Mouse (Mus musculus): ENCODE measurements around the gene Zfyve28.
A peak's percentile ranks its signal among the peaks of the same experiment; 100 is the strongest.

Gene Zfyve28

DNA sequence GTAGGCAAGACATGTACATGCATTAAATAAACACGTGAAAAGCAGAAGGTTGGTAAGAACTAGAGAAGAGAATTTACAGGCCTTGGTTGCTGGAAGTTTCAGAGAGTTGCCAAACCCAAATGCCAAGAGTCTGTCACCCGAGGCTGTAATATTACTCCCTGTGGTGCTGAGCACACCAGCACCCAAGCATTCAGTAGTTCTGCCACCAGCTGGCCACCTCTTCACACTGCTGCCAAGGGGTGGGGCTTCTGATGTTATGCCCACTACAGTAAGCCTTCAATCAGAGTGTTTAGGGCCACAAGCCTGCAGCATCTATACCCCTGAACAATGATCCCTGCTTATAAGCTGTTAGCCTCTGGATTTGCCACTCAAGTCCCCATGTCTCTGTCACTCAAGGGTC, 86.9 kb downstream of the Zfyve28 start:
- no peak for DNase-seq

DNA sequence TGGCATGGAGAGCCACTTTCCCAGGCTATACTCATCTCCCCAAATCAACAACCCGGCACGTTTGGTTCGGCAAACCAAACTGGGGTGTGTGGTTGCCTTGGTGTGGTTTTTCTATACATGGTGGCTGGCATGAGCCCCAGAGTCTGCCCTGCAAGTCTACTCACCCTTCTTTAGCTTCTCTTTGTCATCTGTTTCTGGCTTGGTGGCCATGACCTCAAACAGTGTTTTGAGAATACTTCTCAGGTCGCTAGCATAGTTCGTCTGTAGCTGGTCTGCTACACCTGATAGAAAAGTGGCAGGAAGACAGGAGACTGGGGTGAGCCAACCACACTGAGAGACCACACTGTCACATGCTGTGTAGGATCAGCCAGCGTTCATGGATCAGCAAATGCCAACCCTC, 89.6 kb downstream of the Zfyve28 start:
- DNase-seq: no peak

DNA sequence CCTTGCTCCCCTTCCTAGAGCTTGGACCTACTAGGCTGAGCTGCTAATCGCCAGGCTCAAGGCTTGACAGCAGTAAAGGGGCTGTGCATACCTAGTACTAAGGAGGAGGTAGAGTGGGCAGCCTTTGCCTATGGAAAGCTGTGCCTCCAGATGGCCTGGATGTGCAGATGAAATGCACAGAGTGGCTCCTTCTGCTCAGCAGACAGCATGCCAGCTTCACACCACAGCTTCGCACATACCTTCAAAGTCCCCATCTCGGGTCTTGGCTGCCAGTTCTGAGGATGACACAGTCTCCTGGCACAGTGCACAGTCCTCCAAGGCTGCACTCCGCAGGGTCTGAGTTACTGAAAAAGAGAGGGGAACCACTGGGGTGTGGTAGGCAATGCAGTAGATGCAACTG, 91.0 kb downstream of the Zfyve28 start:
- DNase-seq: peak; percentile 70

DNA sequence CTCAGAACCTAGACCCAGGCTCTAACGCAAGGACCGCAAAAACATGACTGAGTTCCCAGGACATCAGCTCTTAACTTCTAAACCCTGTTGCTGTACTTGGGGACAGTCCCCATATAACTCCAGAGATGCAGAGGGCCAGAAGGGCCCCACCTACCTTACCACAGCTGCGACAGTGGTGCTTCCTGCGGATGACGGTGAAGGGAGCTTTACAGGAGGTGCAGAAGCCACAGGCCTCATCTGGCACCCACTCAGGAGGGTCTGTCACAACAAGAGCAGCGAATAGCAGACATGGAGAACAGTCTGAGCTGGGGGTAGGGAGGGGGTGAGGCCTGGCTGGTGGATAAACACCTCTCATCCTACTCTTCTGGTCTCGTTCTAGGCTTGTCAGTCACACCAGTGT, 91.8 kb downstream of the Zfyve28 start:
- DNase-seq: no peak

DNA sequence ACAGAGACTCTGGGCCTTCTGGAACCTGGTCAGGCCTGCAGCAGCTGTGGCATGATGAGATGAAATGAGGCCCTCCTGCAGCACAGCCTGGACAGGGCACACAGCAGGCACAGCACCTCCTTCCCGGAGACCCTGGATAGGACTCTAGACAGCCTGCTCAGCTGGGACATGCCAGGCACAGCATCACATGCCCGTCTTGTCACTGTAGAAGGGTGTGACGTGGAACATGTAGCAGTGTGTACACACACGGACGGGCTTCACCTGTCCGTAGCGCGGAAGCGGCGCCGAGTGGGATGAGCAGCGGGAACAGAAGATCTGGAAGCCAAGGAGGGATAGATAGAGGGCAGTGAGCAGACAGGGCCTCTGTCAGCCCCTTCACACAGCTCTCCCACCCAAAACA, 92.5 kb downstream of the Zfyve28 start:
- no peak for DNase-seq

DNA sequence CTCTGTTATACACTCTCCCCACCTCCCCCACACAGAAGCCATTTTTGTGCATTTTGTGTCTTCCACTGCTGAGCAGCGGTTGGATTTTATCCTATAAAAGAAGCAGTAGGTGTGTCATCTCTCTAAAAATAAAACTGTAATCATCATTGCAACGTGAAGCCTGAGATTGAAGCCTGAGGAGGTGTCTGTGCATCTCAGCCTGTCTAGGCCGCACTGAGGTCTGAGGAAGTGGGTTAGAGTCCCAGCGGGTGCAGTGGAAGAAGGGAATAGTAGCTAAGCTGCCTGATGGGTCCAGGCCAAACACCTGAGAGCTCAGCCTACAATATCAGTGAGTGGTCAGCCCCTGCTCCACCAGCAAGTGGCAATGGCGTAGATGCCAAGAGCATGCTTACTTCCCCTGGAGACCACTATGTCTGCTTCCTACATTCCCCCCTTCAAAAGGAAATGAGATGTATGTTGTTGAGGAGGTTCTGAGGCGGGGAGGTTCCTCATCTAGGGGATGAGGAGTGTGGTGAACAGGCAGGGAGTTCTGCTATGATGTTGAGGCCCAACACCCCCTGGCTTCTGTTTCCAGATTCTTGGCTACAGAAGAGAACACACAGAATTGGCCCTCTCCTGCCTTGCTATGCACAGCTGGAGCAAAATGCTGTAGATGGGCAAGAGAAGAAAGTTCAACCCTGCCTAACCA, 93.1 kb downstream of the Zfyve28 start:
- no peak for DNase-seq

DNA sequence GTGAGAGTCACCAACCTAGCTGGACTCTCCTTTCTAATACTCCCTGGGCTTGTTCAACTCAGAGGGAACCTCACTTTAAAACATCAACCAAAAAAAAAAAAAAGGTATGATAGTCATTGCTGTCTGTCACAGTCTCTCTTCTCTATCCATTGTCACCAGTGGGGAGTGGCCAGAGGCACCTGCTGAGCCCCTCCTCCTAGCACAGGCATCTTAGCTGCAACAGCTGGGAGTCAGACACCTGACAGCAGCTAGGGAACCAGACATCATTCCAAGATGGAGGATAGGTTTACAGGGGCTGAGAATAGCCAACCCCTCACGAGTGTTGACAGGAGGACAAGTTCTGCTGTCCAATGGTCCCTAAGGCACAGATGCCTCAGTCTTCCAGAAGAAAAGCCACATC, 93.8 kb downstream of the Zfyve28 start:
- DNase-seq: no peak

DNA sequence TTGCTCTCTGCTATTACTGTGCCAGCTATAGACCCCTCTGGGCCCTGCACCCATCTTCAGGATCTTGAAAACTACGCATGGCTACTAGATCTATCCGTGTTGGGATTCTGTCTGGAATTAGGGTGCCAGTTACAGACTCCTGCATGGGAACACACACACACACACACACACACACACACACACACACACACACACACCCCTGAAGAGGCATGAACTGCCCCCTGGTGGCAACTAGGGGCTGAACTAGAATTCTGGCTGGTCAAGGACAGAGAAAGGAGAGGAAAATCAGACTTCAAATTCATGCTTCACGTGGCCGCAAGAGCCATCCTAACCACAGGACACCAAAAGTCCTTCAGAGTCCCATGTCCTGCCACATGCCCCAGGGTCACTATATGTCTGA, 96.4 kb downstream of the Zfyve28 start:
- no peak for DNase-seq

DNA sequence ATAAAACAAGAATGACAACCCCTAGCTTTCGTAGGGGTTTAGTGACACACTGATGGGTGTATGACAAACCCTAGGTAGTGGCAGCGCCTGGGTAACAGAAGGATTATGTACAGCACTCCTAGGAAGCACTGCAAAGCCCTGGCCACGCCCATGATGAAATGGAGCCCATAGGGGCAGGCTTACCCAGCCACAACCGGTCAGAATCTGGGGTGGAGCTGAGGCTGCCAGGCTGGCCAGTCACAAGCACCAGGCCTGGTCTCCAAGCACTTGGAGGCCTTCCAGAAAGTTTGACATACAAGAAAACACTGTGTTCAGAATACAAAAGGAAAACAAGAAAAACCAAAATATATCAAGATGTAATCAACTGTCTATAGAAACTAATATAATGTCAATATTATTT, 97.2 kb downstream of the Zfyve28 start:
- DNase-seq: peak; percentile 56

DNA sequence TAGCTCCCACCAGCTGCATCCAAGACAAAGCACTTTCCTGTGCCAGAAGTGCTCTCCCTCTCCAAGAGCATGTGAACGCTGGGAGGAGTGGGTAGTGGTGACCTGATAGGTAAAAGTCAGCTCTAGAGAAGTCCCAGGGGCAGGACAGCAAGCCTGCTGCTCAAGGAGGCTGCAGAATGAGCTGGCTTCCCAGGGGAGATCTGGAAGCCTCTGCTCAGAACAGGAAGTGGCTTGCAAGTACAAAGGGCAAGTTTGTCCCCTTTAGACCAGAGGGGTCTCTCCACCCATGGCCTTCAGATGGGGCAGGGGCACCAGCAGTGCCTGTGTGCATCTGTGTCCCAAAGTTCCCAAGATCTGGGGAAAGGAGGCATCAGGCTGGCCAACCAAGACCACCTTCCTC, 98.7 kb downstream of the Zfyve28 start:
- peak; percentile 41 for DNase-seq

DNA sequence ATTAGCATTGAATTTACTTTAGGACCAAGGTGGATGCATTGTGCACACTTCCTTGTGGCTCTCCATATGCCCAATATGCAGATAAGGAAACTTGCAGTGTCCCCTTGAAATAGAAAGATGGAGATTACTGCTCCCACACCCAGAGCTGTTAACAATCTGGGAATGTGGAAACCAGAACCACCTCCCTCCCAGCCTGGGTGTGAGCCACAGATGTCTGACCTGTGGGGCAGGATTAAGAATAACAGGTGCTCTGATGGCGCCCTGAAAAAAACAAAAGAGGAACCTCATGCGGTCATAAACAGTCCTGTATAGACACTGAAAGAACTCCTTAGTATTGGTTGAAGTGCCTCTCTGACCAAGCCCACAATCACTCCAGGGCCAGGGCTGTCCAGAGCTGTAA, 99.4 kb downstream of the Zfyve28 start:
- peak; percentile 34 for DNase-seq

DNA sequence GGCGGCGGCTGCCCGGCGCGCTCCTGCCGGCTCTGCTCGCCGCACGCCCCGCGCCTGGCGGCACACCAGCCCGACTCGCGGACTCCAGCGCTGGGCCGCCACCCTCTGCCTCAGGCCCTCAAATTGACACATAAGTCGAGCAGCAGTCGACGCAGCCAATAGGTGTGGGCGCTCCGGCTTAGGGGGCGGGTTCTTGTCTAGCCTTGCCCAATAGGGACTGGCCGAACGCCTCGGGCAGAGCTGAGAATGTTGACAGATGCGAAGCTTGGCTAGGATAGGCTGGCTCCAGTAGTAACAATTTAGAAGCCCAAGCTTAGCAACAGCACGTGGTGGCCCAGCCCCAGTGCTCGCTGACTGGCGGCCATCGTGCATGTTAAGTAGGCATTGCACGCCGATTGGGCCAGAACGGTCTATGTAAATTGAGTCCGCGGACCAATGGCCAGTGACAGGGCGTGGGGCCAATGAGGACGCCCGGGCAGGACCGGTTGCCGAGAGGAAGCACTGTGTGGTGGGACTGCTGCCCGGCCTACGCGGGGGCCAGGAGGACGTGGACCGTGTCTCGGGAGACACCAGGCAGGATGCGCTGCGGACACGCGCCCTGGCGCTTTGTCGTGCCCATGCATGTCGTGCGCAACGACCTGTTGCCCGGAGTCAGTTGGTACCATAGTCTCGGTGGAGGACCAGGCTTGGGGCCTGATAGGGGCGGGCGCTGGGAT, 100.5 kb downstream of the Zfyve28 start, which contains the start of gene Mxd4:
TSS of gene Mxd4 (minus strand) at position 120 of the 716 bp plus-strand sequence.
- DNase-seq: peak; percentile 100

DNA sequence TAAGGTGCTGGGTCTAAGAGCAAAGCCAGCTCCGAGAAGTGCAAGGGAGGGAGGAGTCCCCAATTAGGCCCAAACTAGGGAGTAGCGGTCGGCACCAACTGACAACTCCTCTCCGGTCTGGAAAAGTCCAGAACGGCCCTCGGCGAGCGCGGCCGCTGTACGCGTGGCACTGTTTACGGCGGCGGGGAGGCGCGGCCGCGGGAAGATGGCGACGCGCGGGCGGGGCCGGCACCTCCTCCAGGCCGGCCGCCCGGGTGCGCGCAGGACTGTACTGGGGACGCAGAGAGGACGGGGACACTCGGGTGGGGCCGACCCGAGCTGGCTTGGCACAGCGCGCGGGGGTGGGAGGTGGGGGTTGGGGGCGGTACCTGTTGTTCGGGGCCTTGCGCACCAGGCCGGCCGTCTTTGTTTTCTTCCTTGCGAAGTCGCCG, 101.3 kb downstream of the Zfyve28 start:
- DNase-seq: peak; percentile 72

DNA sequence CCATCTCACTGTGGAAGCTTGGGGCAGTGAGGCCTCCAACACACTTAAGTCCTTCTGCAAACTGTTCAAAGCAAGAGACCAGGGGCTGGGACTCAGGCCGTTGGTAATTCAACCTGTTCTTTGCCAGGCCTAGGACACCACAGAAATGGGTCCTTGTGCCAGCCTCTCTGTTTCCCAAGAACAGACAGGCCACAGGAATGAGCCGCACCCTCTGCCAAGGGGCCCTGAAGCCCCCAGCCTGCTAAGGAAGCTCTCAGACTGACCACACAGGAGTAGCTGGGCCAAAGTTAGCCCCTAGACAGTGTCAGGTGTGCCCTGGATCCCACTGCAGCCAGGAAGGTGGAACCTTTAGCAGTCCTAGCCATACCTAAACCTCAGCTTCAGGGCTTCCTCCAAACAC, 101.9 kb downstream of the Zfyve28 start:
- DNase-seq: peak; percentile 62

DNA sequence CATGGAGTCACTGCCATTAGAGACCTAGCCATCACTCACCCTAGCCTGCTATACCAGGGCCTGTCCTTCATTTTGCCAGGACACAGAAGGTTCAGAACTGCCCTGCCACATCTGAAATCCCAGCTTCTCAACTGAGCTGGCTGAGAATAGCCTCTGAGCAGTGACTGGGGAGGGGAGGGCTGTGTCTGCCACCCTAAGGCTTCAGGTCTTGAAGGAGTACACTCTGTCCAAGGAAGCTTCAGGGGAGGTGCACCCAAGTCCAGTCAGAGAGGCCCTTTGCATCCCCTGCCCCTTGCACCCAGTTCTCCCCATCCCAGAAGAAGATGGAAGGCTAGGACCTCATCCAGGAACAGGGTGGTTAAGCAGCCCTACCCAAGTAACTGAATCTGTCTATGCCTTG, 102.5 kb downstream of the Zfyve28 start:
- no peak for DNase-seq

DNA sequence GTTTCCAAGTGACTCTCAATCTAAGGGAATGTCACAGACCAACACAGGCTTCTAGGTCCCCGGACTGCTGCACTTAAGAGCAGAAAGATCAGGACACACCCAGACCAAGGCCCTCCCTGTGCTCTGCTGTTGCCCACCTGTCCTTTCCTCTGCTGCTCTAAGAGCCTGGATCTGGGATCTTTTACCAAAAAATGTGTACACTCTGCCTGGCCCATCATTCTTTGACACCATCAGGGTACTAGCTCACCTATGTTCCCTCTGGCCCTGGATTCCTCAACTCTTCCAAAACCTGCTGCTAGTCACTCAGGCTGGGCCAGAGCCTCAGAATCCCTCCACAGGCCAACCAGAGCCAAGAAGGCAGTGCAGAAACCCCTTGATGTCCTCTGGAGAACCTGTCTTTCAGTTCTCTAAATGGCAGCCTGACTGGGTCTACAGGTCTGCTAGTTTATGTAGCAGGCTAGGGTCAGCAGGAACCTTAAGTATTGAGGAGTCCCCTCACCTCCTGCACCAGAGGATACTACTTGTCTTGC, 103.1 kb downstream of the Zfyve28 start:
- peak; percentile 21 for DNase-seq

DNA sequence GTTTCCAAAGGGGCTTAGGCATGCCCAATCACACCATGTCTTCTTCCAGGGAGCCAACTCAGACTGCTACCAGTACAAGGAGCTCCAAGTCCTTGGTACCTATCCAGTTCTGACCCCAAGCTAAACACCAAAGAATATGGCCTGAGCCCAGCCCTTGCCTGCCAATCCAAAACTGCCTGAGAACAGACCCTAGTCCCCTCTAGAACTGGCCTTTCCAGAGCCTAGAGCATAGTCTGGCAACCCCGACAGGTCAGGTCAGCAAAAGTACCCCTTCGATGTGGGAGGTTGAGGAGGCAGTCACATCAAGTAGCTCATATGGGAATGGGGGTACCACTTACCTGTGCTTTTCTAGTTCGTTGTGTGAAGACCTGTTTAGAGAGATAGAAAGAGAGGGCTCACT, 104.3 kb downstream of the Zfyve28 start:
- peak; percentile 36 for DNase-seq

DNA sequence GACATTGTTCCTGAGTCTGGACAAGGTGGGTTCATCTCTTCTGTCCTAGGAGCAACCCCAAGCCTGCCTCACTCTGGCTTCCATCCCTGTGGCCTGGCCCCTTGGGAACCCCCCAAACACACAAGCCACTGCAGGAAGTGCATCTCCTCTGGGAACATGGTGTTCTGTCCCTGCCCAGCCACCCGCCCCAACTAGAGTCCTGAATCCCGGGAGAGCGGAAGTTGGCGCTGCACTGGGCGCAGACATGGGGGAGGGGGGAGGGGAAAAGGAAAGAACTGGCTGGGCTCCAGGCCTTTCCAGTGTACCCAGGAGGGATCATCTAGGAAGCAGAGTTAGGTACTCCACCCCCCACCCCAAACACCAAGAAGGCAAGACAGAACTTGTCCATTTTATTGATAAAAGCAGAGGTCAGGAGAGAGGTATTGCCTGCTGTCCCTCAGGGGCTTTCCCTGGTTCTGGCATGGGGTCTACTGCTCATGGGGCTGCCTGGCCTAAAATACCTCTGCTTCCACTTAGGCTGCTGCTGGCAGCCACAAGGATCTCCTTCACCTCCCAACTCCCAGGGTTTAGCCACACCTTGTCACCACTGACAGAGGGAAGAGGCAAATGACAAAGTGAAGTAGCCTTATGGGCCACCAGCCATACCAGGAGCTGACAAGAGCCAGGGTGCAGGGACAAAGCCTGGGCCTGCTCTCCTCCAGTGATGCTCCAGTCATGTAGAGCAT, 104.9 kb downstream of the Zfyve28 start:
- DNase-seq: peak; percentile 53

DNA sequence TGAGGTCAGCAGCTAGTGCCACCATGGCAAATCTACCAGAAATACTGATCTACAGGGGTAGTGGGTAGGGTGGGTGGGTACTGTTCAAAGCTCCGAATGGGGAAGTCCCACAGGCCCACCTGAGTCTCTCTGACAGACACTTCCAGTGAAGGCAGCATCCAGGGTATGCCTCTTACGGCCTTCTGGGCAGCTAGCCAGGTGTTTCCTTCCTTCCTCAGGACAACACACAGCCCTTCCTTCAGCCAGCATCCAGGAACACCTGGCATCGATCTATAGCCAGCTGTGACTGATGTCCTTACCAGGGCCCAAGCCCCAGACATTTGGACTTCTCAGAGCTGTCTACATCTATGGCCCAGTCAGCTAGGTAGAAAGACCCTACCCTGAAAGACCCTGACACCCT, 105.8 kb downstream of the Zfyve28 start:
- peak; percentile 52 for DNase-seq

DNA sequence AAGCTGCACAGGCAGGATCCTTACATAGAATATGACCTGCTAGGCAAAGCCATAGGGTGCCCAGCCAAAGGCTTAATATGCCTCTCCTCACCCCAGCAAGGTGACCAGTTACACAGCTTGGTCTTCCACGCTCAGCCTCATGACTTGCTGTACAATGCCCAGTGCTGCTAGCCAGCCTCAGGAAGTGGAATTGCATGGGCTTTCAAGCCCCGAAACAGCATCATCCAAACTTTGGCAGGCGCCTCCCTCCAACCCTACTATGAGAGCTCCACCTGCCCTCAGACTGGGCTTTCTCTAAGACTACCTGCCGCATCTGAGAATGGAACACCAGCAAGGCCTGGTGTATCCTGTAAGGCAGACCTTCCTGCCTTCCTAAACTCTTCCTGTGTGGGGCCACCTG, 110.4 kb downstream of the Zfyve28 start:
- DNase-seq: peak; percentile 16

DNA sequence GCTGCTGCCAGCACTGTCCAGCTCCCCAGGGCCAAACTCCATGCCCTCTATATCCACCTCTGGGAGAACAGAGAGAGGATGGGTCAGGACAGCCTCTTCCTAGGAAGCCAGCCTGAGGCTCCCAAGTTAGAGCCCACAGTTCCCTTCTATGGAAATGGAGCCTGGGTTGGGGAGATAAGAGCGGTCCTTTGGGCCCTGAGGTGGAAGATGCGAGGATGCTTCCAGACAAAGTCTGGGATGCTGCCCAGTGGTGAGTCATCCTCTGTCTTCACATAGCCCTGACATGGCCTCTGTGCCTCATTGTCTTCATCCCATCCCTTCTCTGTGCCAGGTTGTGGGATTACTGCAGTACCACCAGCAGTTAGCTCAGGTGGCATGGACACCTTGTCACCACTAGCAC, 111.2 kb downstream of the Zfyve28 start:
- DNase-seq: peak; percentile 72

DNA sequence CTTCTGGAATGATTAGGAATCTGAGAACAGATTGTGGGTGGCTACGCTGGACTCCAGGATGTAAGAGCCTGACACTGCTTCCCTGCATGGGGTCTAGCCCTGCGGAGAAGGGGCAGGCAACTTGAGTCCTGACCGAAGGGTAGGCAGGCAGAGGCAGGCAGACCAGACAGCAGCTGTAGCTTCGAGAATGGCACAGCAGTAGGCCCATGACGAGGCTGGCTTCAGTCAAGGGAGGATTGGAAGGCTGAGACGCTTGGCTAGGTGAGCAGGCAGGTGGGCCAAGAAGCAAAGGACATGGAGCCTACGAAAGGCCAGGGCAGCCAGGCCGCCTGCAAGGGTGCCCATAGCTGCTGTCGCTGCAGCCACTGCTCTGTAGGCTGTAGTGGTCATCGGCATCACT, 111.6 kb downstream of the Zfyve28 start:
- DNase-seq: peak; percentile 60

DNA sequence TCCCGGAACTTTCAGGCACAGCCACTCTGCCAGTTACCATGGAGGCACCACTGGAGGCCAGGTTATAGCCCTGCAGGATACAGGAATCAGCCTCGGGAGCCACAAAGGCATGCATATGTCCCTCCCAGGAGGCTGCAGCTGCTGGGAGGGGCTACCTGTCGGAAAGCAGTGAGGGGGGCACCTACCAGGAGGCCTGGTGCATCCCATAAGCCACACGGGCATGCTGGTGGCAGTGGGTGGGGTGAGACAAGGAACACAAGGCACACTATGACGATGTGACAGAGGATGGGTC, 112.9 kb downstream of the Zfyve28 start:
- peak; percentile 71 for DNase-seq

All from cerebellum, adult 11-12 months (tissue).